In the genomic region with DNA sequence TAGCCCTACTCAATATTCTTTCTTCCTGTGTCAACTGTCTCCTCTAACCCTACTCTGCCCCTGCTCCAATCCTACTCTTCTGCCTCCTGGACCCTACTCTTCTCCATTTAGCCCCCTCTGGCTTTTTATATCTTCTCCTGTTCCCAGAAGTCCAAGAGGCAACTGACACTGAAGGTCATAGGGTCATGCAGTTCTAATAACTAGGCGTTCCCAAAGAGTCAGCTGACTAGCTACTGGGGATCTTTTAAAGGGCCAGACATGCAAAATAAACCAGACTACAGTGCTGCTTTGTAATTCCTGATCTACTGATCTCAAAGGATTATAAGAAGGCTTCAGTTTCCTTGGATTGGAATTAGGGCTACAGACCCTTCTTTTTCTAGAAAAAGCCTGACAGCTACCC, we compare ENCODE assay signal across 23 mouse cellular contexts.
DNase-seq lines count a peak whose midpoint lies in the region; ATAC-seq and TF ChIP-seq lines count a peak whose summit lies in the region.
"Had no signal": no experiment of that assay in that cellular context is flagged by ENCODE, and none has a peak within 500 bp of the region (broad histone marks: within the 10 kb centered on the region; RNA-seq: fewer than 3 reads in every experiment).

No protein-coding gene starts in this region.

- no peak for TF ChIP-seq POLR2A in heart, adult 2 months (IDR thresholded peaks at IDR 0.05; ENCODE audit: insufficient read depth, low read depth, low read length)
- TF ChIP-seq POLR2A in kidney, adult 2 months (IDR thresholded peaks at IDR 0.05; ENCODE audit: low read depth, low read length) = no peak

- no peak for TF ChIP-seq EP300 in heart, adult 2 months (IDR thresholded peaks at IDR 0.05; ENCODE audit: insufficient read depth, low read depth, low read length)

- peak; percentile 18; the same call in 1 of the 2 replicates for ATAC-seq in intestine, embryonic 15.5 days
- peak; percentile 16; the same call in 1 of the 2 replicates for ATAC-seq in liver, embryonic 15.5 days (ENCODE audit: insufficient read depth)
- ATAC-seq: midbrain, embryonic 13.5 days had no signal

- no peaks in the 10 kb centered on the region for H3K9me3 ChIP-seq in intestine, embryonic 15.5 days
- no peaks in the 10 kb centered on the region for H3K9me3 ChIP-seq in liver, embryonic 15.5 days (replicated peaks)
- H3K9me3 ChIP-seq in hindbrain, embryonic 10.5 days = no peaks in the 10 kb centered on the region
- H3K9me3 ChIP-seq: embryonic facial prominence, embryonic 15.5 days; forebrain, embryonic 10.5 days; hindbrain, embryonic 12.5 days; limb, embryonic 13.5 days; midbrain, embryonic 13.5 days; neural tube, embryonic 15.5 days had no signal

- H3K27me3 ChIP-seq in heart, adult 2 months (ENCODE audit: control insufficient read depth, insufficient read depth, low read length) = no peaks in the 10 kb centered on the region
- H3K27me3 ChIP-seq in kidney, adult 2 months (replicated peaks; ENCODE audit: control insufficient read depth, insufficient read depth, low read length) = no peaks in the 10 kb centered on the region
- H3K27me3 ChIP-seq in intestine, embryonic 15.5 days (replicated peaks) = no peaks in the 10 kb centered on the region
- no peaks in the 10 kb centered on the region for H3K27me3 ChIP-seq in liver, embryonic 15.5 days
- no peaks in the 10 kb centered on the region for H3K27me3 ChIP-seq in hindbrain, embryonic 10.5 days (ENCODE audit: insufficient read depth, poor library complexity, severe bottlenecking)
- H3K27me3 ChIP-seq: embryonic facial prominence, embryonic 15.5 days; hindbrain, embryonic 12.5 days; limb, embryonic 13.5 days; midbrain, embryonic 13.5 days; neural tube, embryonic 15.5 days had no signal

- no peak overlapping the region for H3K4me2 ChIP-seq in intestine, embryonic 15.5 days (replicated peaks)
- no peak overlapping the region for H3K4me2 ChIP-seq in liver, embryonic 15.5 days
- H3K4me2 ChIP-seq: embryonic facial prominence, embryonic 15.5 days; hindbrain, embryonic 12.5 days; limb, embryonic 13.5 days; midbrain, embryonic 13.5 days; neural tube, embryonic 15.5 days had no signal

- no peaks in the 10 kb centered on the region; the same call in 1 of the 2 replicates for H3K4me1 ChIP-seq in heart, adult 2 months (ENCODE audit: control insufficient read depth, insufficient read depth, low read length)
- H3K4me1 ChIP-seq in kidney, adult 2 months (ENCODE audit: control insufficient read depth, insufficient read depth, low read length) = peaks cover 15% of the 10 kb centered on the region
- H3K4me1 ChIP-seq in intestine, embryonic 15.5 days (replicated peaks) = no peaks in the 10 kb centered on the region
- H3K4me1 ChIP-seq in liver, embryonic 15.5 days (replicated peaks) = peaks cover 26% of the 10 kb centered on the region
- H3K4me1 ChIP-seq in hindbrain, embryonic 10.5 days (replicated peaks) = no peaks in the 10 kb centered on the region
- H3K4me1 ChIP-seq: embryonic facial prominence, embryonic 15.5 days; forebrain, embryonic 10.5 days; hindbrain, embryonic 12.5 days; midbrain, embryonic 13.5 days had no signal

- no peak overlapping the region for H3K9ac ChIP-seq in heart, adult 2 months (ENCODE audit: low read depth, low read length)
- no peak overlapping the region for H3K9ac ChIP-seq in intestine, embryonic 15.5 days
- H3K9ac ChIP-seq in liver, embryonic 15.5 days = no peak overlapping the region
- H3K9ac ChIP-seq: embryonic facial prominence, embryonic 15.5 days; hindbrain, embryonic 12.5 days; limb, embryonic 13.5 days; midbrain, embryonic 13.5 days; neural tube, embryonic 15.5 days had no signal

- H3K36me3 ChIP-seq in heart, adult 2 months (ENCODE audit: control insufficient read depth, insufficient read depth, low read length) = no peaks in the 10 kb centered on the region; the same call in 1 of the 2 replicates
- H3K36me3 ChIP-seq in kidney, adult 2 months (ENCODE audit: control insufficient read depth, insufficient read depth, low read length) = no peaks in the 10 kb centered on the region
- H3K36me3 ChIP-seq in intestine, embryonic 15.5 days = no peaks in the 10 kb centered on the region
- no peaks in the 10 kb centered on the region for H3K36me3 ChIP-seq in liver, embryonic 15.5 days (replicated peaks)
- H3K36me3 ChIP-seq in hindbrain, embryonic 10.5 days = no peaks in the 10 kb centered on the region
- H3K36me3 ChIP-seq: embryonic facial prominence, embryonic 15.5 days; forebrain, embryonic 10.5 days; hindbrain, embryonic 12.5 days; limb, embryonic 13.5 days; midbrain, embryonic 13.5 days; neural tube, embryonic 15.5 days had no signal

- 20% methylated on average over 1 of the region's 1 CpGs for WGBS in heart, adult 2 months
- 39% methylated on average over 1 of the region's 1 CpGs for WGBS in kidney, adult 2 months
- WGBS in intestine, embryonic 15.5 days = 38% methylated on average over 1 of the region's 1 CpGs
- WGBS in liver, embryonic 15.5 days (ENCODE audit: insufficient replicate concordance) = 26% methylated on average over 1 of the region's 1 CpGs
- 44% methylated on average over 1 of the region's 1 CpGs for WGBS in hindbrain, embryonic 10.5 days

- DNase-seq in heart, adult 2 months = no peak
- DNase-seq in heart, adult 9 months (ENCODE audit: low spot score in 2 of 2) = no peak
- DNase-seq in kidney, adult 2 months = peak; percentile 32
- DNase-seq in kidney, postnatal 4 days = no peak
- no peak for DNase-seq in hindbrain, embryonic 10.5 days (ENCODE audit: low spot score)
- DNase-seq in B cell, adult 2 months = no peak
- DNase-seq: adrenal gland, adult 8-10 months; cerebellum, adult 11 months; cerebellum, postnatal 14 days; embryo, embryonic 11 days; gastrocnemius, postnatal 14 days; retina, postnatal 1 day; right cerebral cortex, postnatal 4 days; thymus, postnatal 4 days had no signal

- H3K79me2 ChIP-seq in heart, adult 2 months (replicated peaks; ENCODE audit: control insufficient read depth, insufficient read depth, low read length) = no peaks in the 10 kb centered on the region

- intact Hi-C loops in heart, adult 2 months (cut with DNase I) = no loop called here

- H3K27ac ChIP-seq in heart, adult 2 months = peak overlapping the region; percentile 26
- peak overlapping the region; percentile 77; the same call in 1 of the 2 replicates for H3K27ac ChIP-seq in kidney, adult 2 months (ENCODE audit: insufficient read depth, low read depth, low read length)
- no peak overlapping the region for H3K27ac ChIP-seq in intestine, embryonic 15.5 days
- H3K27ac ChIP-seq in liver, embryonic 15.5 days (replicated peaks) = peak overlapping the region; percentile 74
- H3K27ac ChIP-seq in hindbrain, embryonic 10.5 days = no peak overlapping the region
- H3K27ac ChIP-seq: embryonic facial prominence, embryonic 15.5 days; forebrain, embryonic 10.5 days; hindbrain, embryonic 12.5 days; limb, embryonic 13.5 days; macrophage; midbrain, embryonic 13.5 days; neural tube, embryonic 15.5 days had no signal

- no peak for TF ChIP-seq CTCF in heart, adult 2 months (IDR thresholded peaks at IDR 0.05)
- no peak for TF ChIP-seq CTCF in kidney, adult 2 months (conservative IDR thresholded peaks at IDR 0.05; ENCODE audit: insufficient read depth, insufficient read length, low read depth, low read length)

- no peak overlapping the region for H3K4me3 ChIP-seq in heart, adult 2 months
- no peak overlapping the region for H3K4me3 ChIP-seq in kidney, adult 2 months (ENCODE audit: insufficient read depth, low read depth, low read length)
- no peak overlapping the region for H3K4me3 ChIP-seq in intestine, embryonic 15.5 days (replicated peaks)
- H3K4me3 ChIP-seq in liver, embryonic 15.5 days (replicated peaks) = no peak overlapping the region
- H3K4me3 ChIP-seq in hindbrain, embryonic 10.5 days = no peak overlapping the region
- H3K4me3 ChIP-seq: embryonic facial prominence, embryonic 15.5 days; forebrain, embryonic 10.5 days; hindbrain, embryonic 12.5 days; limb, embryonic 13.5 days; midbrain, embryonic 13.5 days; neural tube, embryonic 15.5 days had no signal

Comparison
In these comparisons a context has a peak if more than half of its experiments do, and no peak if none do; other contexts are left out.
1. H3K27ac ChIP-seq: peak in heart, adult 2 months (single experiment), kidney, adult 2 months (single experiment) and liver, embryonic 15.5 days (single experiment); none in intestine, embryonic 15.5 days (single experiment) and hindbrain, embryonic 10.5 days (single experiment).